Mouse (Mus musculus) hindbrain, embryonic 13.5 days (tissue): ENCODE data around the gene Gorasp1. TPM values are rescaled to one million over a fixed set of nuclear protein-coding genes. Genes with fewer than 3 reads are reported as not detected.

Experiments used
- polyA plus RNA-seq: library from polyadenylated mRNA; unstranded; fragments of >200 nt; fragmentation: Nextera tagmentation; extraction: Ambion mirVana; gene quantifications from 2 replicates; pipeline ENCODE4 v1.2.1, GENCODE M21; 2015

The Gorasp1 gene
- polyA plus RNA-seq, 1 experiment from 2014 or later = 26.0 TPM

Other genes starting within 250 kb of the Gorasp1 start
- gene Scn10a, start 218.2 kb downstream of the Gorasp1 start, polyA plus RNA-seq = 1.6 and 2.2 TPM in 2 replicates
- 0.04 and 0.14 TPM in 2 replicates for gene Scn11a, start 112.1 kb downstream of the Gorasp1 start, polyA plus RNA-seq
- 63.2 and 65.3 TPM in 2 replicates for gene Wdr48, start 42.7 kb downstream of the Gorasp1 start, polyA plus RNA-seq
- 0.65 and 1.2 TPM in 2 replicates for gene Ttc21a, start within 50 bp of the Gorasp1 start, polyA plus RNA-seq
- 1.2 and 1.7 TPM in 2 replicates for gene Csrnp1, start 47.1 kb upstream of the Gorasp1 start, polyA plus RNA-seq
- gene Xirp1, start 86.0 kb upstream of the Gorasp1 start, polyA plus RNA-seq = 0.04 and 0.09 TPM in 2 replicates
- 8.9 and 9.5 TPM in 2 replicates for gene Cx3cr1, start 132.3 kb upstream of the Gorasp1 start, polyA plus RNA-seq
- not detected in 2 replicates for gene Ccr8, start 154.5 kb upstream of the Gorasp1 start, polyA plus RNA-seq
- gene Slc25a38, start 172.8 kb upstream of the Gorasp1 start, polyA plus RNA-seq = 35.5 and 42.2 TPM in 2 replicates
- gene Rpsa, start 190.1 kb upstream of the Gorasp1 start, polyA plus RNA-seq = 905 and 920 TPM in 2 replicates
- gene Mobp, start 212.1 kb upstream of the Gorasp1 start, polyA plus RNA-seq = not detected in 2 replicates